Comparison of ENCODE assay signal across 12 mouse cellular contexts in genomic region chr6:37369750-37370149, GRCm38 (mm10).
"Had no signal": no experiment of that assay in that cellular context is flagged by ENCODE, and none has a peak within 500 bp of the region (broad histone marks: within the 10 kb centered on the region; RNA-seq: fewer than 3 reads in every experiment).

No protein-coding gene starts in this region.

- H3K27me3 ChIP-seq: limb, embryonic 13.5 days; liver, embryonic 13.5 days had no signal

- DNase-seq: kidney, postnatal 14 days; kidney, postnatal 4 days; left cerebral cortex, postnatal 4 days; liver, embryonic 13.5 days; lung, adult 2 months; lung, postnatal 14 days; lung, postnatal 4 days; midbrain, embryonic 14.5 days; thymus, adult 18-20 months; thymus, postnatal 36 days had no signal

- H3K9me3 ChIP-seq: liver, embryonic 13.5 days had no signal

- H3K4me3 ChIP-seq: limb, embryonic 13.5 days; liver, embryonic 13.5 days had no signal

- H3K4me2 ChIP-seq: limb, embryonic 13.5 days; liver, embryonic 13.5 days; midbrain, embryonic 11.5 days had no signal

- H3K9ac ChIP-seq: limb, embryonic 13.5 days; liver, embryonic 13.5 days had no signal

- H3K27ac ChIP-seq: limb, embryonic 13.5 days; liver, embryonic 13.5 days had no signal
